Comparison of ENCODE assay signal across 11 mouse cellular contexts in genomic region chr2:96319201-96319600, GRCm38 (mm10). TPM values are rescaled to one million over a fixed set of nuclear protein-coding genes. Genes with fewer than 3 reads are reported as not detected.
DNase-seq lines count a peak whose midpoint lies in the region; ATAC-seq and TF ChIP-seq lines count a peak whose summit lies in the region.
"Had no signal": no experiment of that assay in that cellular context is flagged by ENCODE, and none has a peak within 500 bp of the region (broad histone marks: within the 10 kb centered on the region; RNA-seq: fewer than 3 reads in every experiment).

No protein-coding gene starts in this region.

- WGBS in hindbrain, postnatal 0 days: 4% methylated on average over 8 of the region's 8 CpGs
- WGBS in neural tube, embryonic 13.5 days: under 1% methylated on average over 8 of the region's 8 CpGs

- no peaks in the 10 kb centered on the region for H3K36me3 ChIP-seq in hindbrain, postnatal 0 days (ENCODE audit: insufficient read depth, low read length)
- no peaks in the 10 kb centered on the region for H3K36me3 ChIP-seq in neural tube, embryonic 13.5 days
- H3K36me3 ChIP-seq: lung, embryonic 15.5 days; stomach, embryonic 15.5 days had no signal

- TF ChIP-seq POLR2A in cortical plate, adult 2 months (IDR thresholded peaks at IDR 0.05; ENCODE audit: extremely low read depth, insufficient read depth, low read length): peak; percentile 38; the same call in 1 of the 2 replicates

- H3K9me3 ChIP-seq in hindbrain, postnatal 0 days (ENCODE audit: low read length): no peaks in the 10 kb centered on the region
- no peaks in the 10 kb centered on the region for H3K9me3 ChIP-seq in neural tube, embryonic 13.5 days
- H3K9me3 ChIP-seq: lung, embryonic 15.5 days; stomach, embryonic 15.5 days had no signal

- H3K4me1 ChIP-seq in cortical plate, adult 2 months (ENCODE audit: control insufficient read depth, insufficient read depth, low read length): no peaks in the 10 kb centered on the region
- H3K4me1 ChIP-seq in hindbrain, postnatal 0 days (ENCODE audit: insufficient read depth, low read length): 0 out of 2 replicates have a peak, but pooled peaks cover 5% of the 10 kb centered on the region
- H3K4me1 ChIP-seq in neural tube, embryonic 13.5 days (replicated peaks): peaks cover 16% of the 10 kb centered on the region
- H3K4me1 ChIP-seq: stomach, embryonic 15.5 days had no signal

- peak; percentile 26 for ATAC-seq in cerebellum, adult (ENCODE audit: insufficient number of reproducible peaks, low FRiP score, low TSS enrichment)
- ATAC-seq in hindbrain, postnatal 0 days: 0 out of 2 replicates have a peak, but pooled peaks have one; percentile 34
- ATAC-seq in neural tube, embryonic 13.5 days (ENCODE audit: low read depth): no peak
- no peak for ATAC-seq in inflammation-experienced regulatory T-cells, adult 6 months

- H3K4me2 ChIP-seq in hindbrain, postnatal 0 days (ENCODE audit: low read depth, low read length): peak overlapping the region; percentile 63
- peak overlapping the region; percentile 70 for H3K4me2 ChIP-seq in neural tube, embryonic 13.5 days
- H3K4me2 ChIP-seq: stomach, embryonic 15.5 days had no signal

- peak overlapping the region; percentile 51 for H3K9ac ChIP-seq in hindbrain, postnatal 0 days (replicated peaks; ENCODE audit: low read length)
- peak overlapping the region; percentile 70 for H3K9ac ChIP-seq in neural tube, embryonic 13.5 days
- H3K9ac ChIP-seq: lung, embryonic 15.5 days; stomach, embryonic 15.5 days had no signal

- H3K27me3 ChIP-seq in hindbrain, postnatal 0 days (ENCODE audit: insufficient read depth, low read length): no peaks in the 10 kb centered on the region
- H3K27me3 ChIP-seq in neural tube, embryonic 13.5 days: no peaks in the 10 kb centered on the region
- H3K27me3 ChIP-seq: lung, embryonic 15.5 days; stomach, embryonic 15.5 days had no signal

- H3K27ac ChIP-seq in cortical plate, adult 2 months (ENCODE audit: insufficient read depth, low read length): peak overlapping the region; percentile 74
- peak overlapping the region; percentile 89; the same call in 1 of the 2 replicates for H3K27ac ChIP-seq in hindbrain, postnatal 0 days
- no peak overlapping the region for H3K27ac ChIP-seq in neural tube, embryonic 13.5 days (replicated peaks)
- H3K27ac ChIP-seq: lung, embryonic 15.5 days; stomach, embryonic 15.5 days had no signal

- DNase-seq in cerebellum, postnatal 4 days (ENCODE audit: low spot score in 2 of 2): no peak
- peak; percentile 67 for DNase-seq in hindbrain, postnatal 0 days (ENCODE audit: low spot score)
- DNase-seq in adrenal gland, postnatal 14 days: no peak
- DNase-seq in urinary bladder, postnatal 36 days (ENCODE audit: low spot score in 2 of 2): no peak
- DNase-seq: heart, postnatal 36 days had no signal

- TF ChIP-seq CTCF in cortical plate, adult 2 months (IDR thresholded peaks at IDR 0.05; ENCODE audit: extremely low read depth, insufficient read depth, low read length): no peak
- TF ChIP-seq CTCF in hindbrain, postnatal 0 days (IDR thresholded peaks at IDR 0.05; ENCODE audit: low read depth): no peak

- H3K4me3 ChIP-seq in cortical plate, adult 2 months (ENCODE audit: insufficient read depth, low read length): peak overlapping the region; percentile 68
- peak overlapping the region; percentile 46 for H3K4me3 ChIP-seq in hindbrain, postnatal 0 days (ENCODE audit: low read length)
- peak overlapping the region; percentile 49 for H3K4me3 ChIP-seq in neural tube, embryonic 13.5 days
- H3K4me3 ChIP-seq: lung, embryonic 15.5 days; stomach, embryonic 15.5 days had no signal

RNA-seq across cellular contexts. Expression of gene Lrrc4c, which starts 1.2 kb away (rescaled TPM):
- polyA plus RNA-seq in cortical plate, adult 2 months (2012; rRNA removed): 56.6 and 57.2 TPM in 2 replicates
- total RNA-seq in hindbrain, postnatal 0 days (2014; rRNA removed): 48.7 and 52.0 TPM in 2 replicates
- polyA plus RNA-seq in hindbrain, postnatal 0 days (2015; fragmentation: Nextera tagmentation; extraction: Ambion mirVana): 39.0 and 41.5 TPM in 2 replicates
- 21.7 and 24.2 TPM in 2 replicates for polyA plus RNA-seq in neural tube, embryonic 13.5 days (2015; fragmentation: Nextera tagmentation; extraction: Ambion mirVana)
- total RNA-seq in adrenal gland, postnatal 14 days (2021): 2.1 and 2.7 TPM in 2 replicates
- under 1 TPM in 1 of 3 experiments, not detected in 2; 0.16 TPM for polyA plus RNA-seq in inflammation-experienced regulatory T-cells, adult 6 months (2017; shearing (Covaris generic))

Comparison
In these comparisons a context has a peak if more than half of its experiments do, and no peak if none do; other contexts are left out.
1. ATAC-seq: peak in cerebellum, adult (single experiment) and hindbrain, postnatal 0 days (single experiment); none in neural tube, embryonic 13.5 days (single experiment) and inflammation-experienced regulatory T-cells, adult 6 months (single experiment).
2. RNA of gene Lrrc4c, which starts 1.2 kb away (polyA plus RNA-seq): 56.6 to 57.2 TPM in cortical plate, adult 2 months, 39.0 to 41.5 TPM in hindbrain, postnatal 0 days and 21.7 to 24.2 TPM in neural tube, embryonic 13.5 days; 0.16 TPM in inflammation-experienced regulatory T-cells, adult 6 months; every median in the first group is over 10 times any median in the second.
3. Peak in every context shown above with its lines, with median percentiles within 50 percentile points of each other: H3K4me3 ChIP-seq.